In genomic region chr17:46074398-46075115, GRCm38 (mm10) we compare ENCODE assay signal across 9 mouse cellular contexts. TPM values are rescaled to one million over a fixed set of nuclear protein-coding genes. Genes with fewer than 3 reads are reported as not detected.
DNase-seq lines count a peak whose midpoint lies in the region; ATAC-seq and TF ChIP-seq lines count a peak whose summit lies in the region.
"Had no signal": no experiment of that assay in that cellular context is flagged by ENCODE, and none has a peak within 500 bp of the region (broad histone marks: within the 10 kb centered on the region; RNA-seq: fewer than 3 reads in every experiment).

No protein-coding gene starts in this region.

- no peaks in the 10 kb centered on the region for H3K36me3 ChIP-seq in liver, embryonic 11.5 days (ENCODE audit: control insufficient read depth, insufficient read depth, low read length)
- H3K36me3 ChIP-seq in intestine, embryonic 15.5 days = no peaks in the 10 kb centered on the region
- no peaks in the 10 kb centered on the region for H3K36me3 ChIP-seq in neural tube, embryonic 12.5 days

- WGBS in liver, embryonic 11.5 days = 41% methylated on average over 7 of the region's 7 CpGs
- WGBS in intestine, embryonic 15.5 days = 40% methylated on average over 7 of the region's 7 CpGs
- WGBS in neural tube, embryonic 12.5 days = 71% methylated on average over 7 of the region's 7 CpGs
- WGBS in cerebellum, adult 2 months = 40% methylated on average over 7 of the region's 7 CpGs

- no peaks in the 10 kb centered on the region for H3K27me3 ChIP-seq in liver, embryonic 11.5 days (replicated peaks; ENCODE audit: control insufficient read depth, insufficient read depth, low read length)
- no peaks in the 10 kb centered on the region for H3K27me3 ChIP-seq in intestine, embryonic 15.5 days (replicated peaks)
- H3K27me3 ChIP-seq in neural tube, embryonic 12.5 days (replicated peaks) = no peaks in the 10 kb centered on the region
- no peaks in the 10 kb centered on the region for H3K27me3 ChIP-seq in cerebellum, adult 2 months (ENCODE audit: control insufficient read depth, insufficient read depth, low read length)

- peaks cover 15% of the 10 kb centered on the region for H3K4me1 ChIP-seq in liver, embryonic 11.5 days (replicated peaks; ENCODE audit: control insufficient read depth, insufficient read depth, low read length)
- peaks cover 27% of the 10 kb centered on the region for H3K4me1 ChIP-seq in intestine, embryonic 15.5 days (replicated peaks)
- 0 out of 2 replicates have a peak, but pooled peaks cover 9% of the 10 kb centered on the region for H3K4me1 ChIP-seq in neural tube, embryonic 12.5 days
- H3K4me1 ChIP-seq in cerebellum, adult 2 months (ENCODE audit: control insufficient read depth, insufficient read depth, low read length) = no peaks in the 10 kb centered on the region

- H3K9me3 ChIP-seq in liver, embryonic 11.5 days (ENCODE audit: control insufficient read depth, low read length) = peaks cover 3% of the 10 kb centered on the region
- no peaks in the 10 kb centered on the region for H3K9me3 ChIP-seq in intestine, embryonic 15.5 days
- H3K9me3 ChIP-seq in neural tube, embryonic 12.5 days = 0 out of 2 replicates have a peak, but pooled peaks cover 3% of the 10 kb centered on the region

- no peak for ATAC-seq in liver, embryonic 11.5 days (replicated peaks; ENCODE audit: low FRiP score)
- ATAC-seq in intestine, embryonic 15.5 days = no peak
- ATAC-seq in neural tube, embryonic 12.5 days (ENCODE audit: low FRiP score, low read depth) = no peak
- ATAC-seq: midbrain, embryonic 16.5 days had no signal

- TF ChIP-seq CTCF in cerebellum, adult 2 months (IDR thresholded peaks at IDR 0.05; ENCODE audit: borderline replicate concordance, insufficient read depth, low read depth, low read length) = no peak

- no peak for DNase-seq in liver, embryonic 11.5 days (ENCODE audit: low spot score)
- no peak for DNase-seq in liver
- DNase-seq in c-Kit-positive CD71-negative TER-119-negative erythroid progenitor cells, embryonic 14.5 days (ENCODE audit: low read depth) = peak; percentile 40
- DNase-seq in testis, postnatal 10 days (ENCODE audit: low spot score) = no peak
- no peak for DNase-seq in cerebellum, adult 2 months

- peak overlapping the region; percentile 25; the same call in 1 of the 2 replicates for H3K4me3 ChIP-seq in liver, embryonic 11.5 days (ENCODE audit: low read depth, low read length)
- H3K4me3 ChIP-seq in intestine, embryonic 15.5 days (replicated peaks) = peak overlapping the region; percentile 25; the same call in 1 of the 2 replicates
- H3K4me3 ChIP-seq in neural tube, embryonic 12.5 days = no peak overlapping the region
- no peak overlapping the region for H3K4me3 ChIP-seq in cerebellum, adult 2 months (replicated peaks; ENCODE audit: insufficient read depth, low read depth, low read length)

- H3K9ac ChIP-seq in liver, embryonic 11.5 days (ENCODE audit: low read depth, low read length) = no peak overlapping the region
- no peak overlapping the region for H3K9ac ChIP-seq in intestine, embryonic 15.5 days
- no peak overlapping the region for H3K9ac ChIP-seq in neural tube, embryonic 12.5 days
- H3K9ac ChIP-seq: hindbrain, embryonic 14.5 days had no signal

- no peak for TF ChIP-seq POLR2A in cerebellum, adult 2 months (IDR thresholded peaks at IDR 0.05; ENCODE audit: borderline replicate concordance, insufficient read depth, low read length)

- peak overlapping the region; percentile 62 for H3K4me2 ChIP-seq in liver, embryonic 11.5 days
- H3K4me2 ChIP-seq in intestine, embryonic 15.5 days (replicated peaks) = peak overlapping the region; percentile 59
- peak overlapping the region; percentile 19; the same call in 1 of the 2 replicates for H3K4me2 ChIP-seq in neural tube, embryonic 12.5 days (replicated peaks)
- H3K4me2 ChIP-seq: hindbrain, embryonic 14.5 days had no signal

- H3K27ac ChIP-seq in liver, embryonic 11.5 days (ENCODE audit: low read depth, low read length) = no peak overlapping the region
- H3K27ac ChIP-seq in intestine, embryonic 15.5 days = no peak overlapping the region
- no peak overlapping the region for H3K27ac ChIP-seq in neural tube, embryonic 12.5 days
- no peak overlapping the region for H3K27ac ChIP-seq in cerebellum, adult 2 months (ENCODE audit: insufficient read depth, low read length)
- H3K27ac ChIP-seq: hindbrain, embryonic 14.5 days had no signal

RNA-seq across cellular contexts. Expression of gene Mrps18a, which starts 36.2 kb away (rescaled TPM):
- 141 and 143 TPM in 2 replicates for polyA plus RNA-seq in liver, embryonic 11.5 days (2014; fragmentation: Nextera tagmentation; extraction: Ambion mirVana)
- polyA plus RNA-seq in intestine, embryonic 15.5 days (2015; fragmentation: Nextera tagmentation; extraction: Ambion mirVana) = 153 and 158 TPM in 2 replicates
- polyA plus RNA-seq in neural tube, embryonic 12.5 days (2016; fragmentation: Nextera tagmentation; extraction: Ambion mirVana) = 125 and 132 TPM in 2 replicates
- 131 and 134 TPM in 2 replicates for polyA plus RNA-seq in cerebellum, adult 2 months (2012; rRNA removed)

RNA-seq across cellular contexts. Expression of gene Vegfa, which starts 42.4 kb away (rescaled TPM):
- polyA plus RNA-seq in liver, embryonic 11.5 days (2014; fragmentation: Nextera tagmentation; extraction: Ambion mirVana) = 3.4 and 4.6 TPM in 2 replicates
- polyA plus RNA-seq in intestine, embryonic 15.5 days (2015; fragmentation: Nextera tagmentation; extraction: Ambion mirVana) = 3.6 and 4.7 TPM in 2 replicates
- 3.4 and 4.1 TPM in 2 replicates for polyA plus RNA-seq in neural tube, embryonic 12.5 days (2016; fragmentation: Nextera tagmentation; extraction: Ambion mirVana)
- polyA plus RNA-seq in cerebellum, adult 2 months (2012; rRNA removed) = 195 and 196 TPM in 2 replicates

Comparison
In these comparisons a context has a peak if more than half of its experiments do, and no peak if none do; other contexts are left out.
1. H3K4me3 ChIP-seq: peak in liver, embryonic 11.5 days (single experiment) and intestine, embryonic 15.5 days (single experiment); none in neural tube, embryonic 12.5 days (single experiment) and cerebellum, adult 2 months (single experiment).
2. RNA of gene Vegfa, which starts 42.4 kb away (polyA plus RNA-seq): 195 to 196 TPM in cerebellum, adult 2 months; 3.4 to 4.6 TPM in liver, embryonic 11.5 days, 3.6 to 4.7 TPM in intestine, embryonic 15.5 days and 3.4 to 4.1 TPM in neural tube, embryonic 12.5 days; every median in the first group is over 10 times any median in the second.
3. Peak in every context shown above with its lines, with median percentiles within 50 percentile points of each other: H3K4me2 ChIP-seq.